Mouse (Mus musculus) bone marrow macrophage, adult 2 months (primary cell): ENCODE measurements around the gene Srsf6.

Experiments used
- CTCF ChIP-seq: IDR thresholded peaks from 2 replicates; pipeline ENCODE4 v1.5.1; 2012; ENCODE audit warnings: low read depth, mild to moderate bottlenecking, low read length, moderate library complexity
- POLR2A ChIP-seq: IDR thresholded peaks from 2 replicates; pipeline ENCODE4 v1.6.1; 2012; ENCODE audit warnings: mild to moderate bottlenecking, low read depth, low read length, borderline replicate concordance

DNA sequence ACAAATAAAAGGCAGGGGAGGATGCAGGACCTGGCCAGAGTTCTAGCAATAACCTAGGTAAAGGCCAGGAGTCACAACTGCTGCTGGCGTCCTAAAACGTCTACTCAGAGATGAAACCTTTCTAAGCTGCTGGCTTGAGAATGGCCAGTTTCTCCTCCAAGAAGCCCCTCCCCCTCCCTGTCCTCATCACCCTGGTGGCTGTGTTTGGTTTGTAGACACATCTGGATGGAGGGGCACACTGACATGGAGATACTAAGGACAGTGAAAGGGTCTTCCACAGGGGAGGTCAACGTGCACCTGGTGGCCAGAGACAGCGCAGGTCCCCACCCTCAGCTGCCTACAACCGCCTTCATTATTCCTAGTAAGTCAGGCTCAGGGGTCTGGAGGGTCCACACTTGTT, 15.6 kb downstream of the Srsf6 start:
- TF ChIP-seq CTCF (no peak), POLR2A (no peak)
